Mouse (Mus musculus): ENCODE measurements at regions not wholly inside any gene's neighbourhood (a gene's known extent, or its start where the extent isn't known, plus 50 kb on each side); places are given as distances from the start of the nearest gene placed in this dataset.

DNA sequence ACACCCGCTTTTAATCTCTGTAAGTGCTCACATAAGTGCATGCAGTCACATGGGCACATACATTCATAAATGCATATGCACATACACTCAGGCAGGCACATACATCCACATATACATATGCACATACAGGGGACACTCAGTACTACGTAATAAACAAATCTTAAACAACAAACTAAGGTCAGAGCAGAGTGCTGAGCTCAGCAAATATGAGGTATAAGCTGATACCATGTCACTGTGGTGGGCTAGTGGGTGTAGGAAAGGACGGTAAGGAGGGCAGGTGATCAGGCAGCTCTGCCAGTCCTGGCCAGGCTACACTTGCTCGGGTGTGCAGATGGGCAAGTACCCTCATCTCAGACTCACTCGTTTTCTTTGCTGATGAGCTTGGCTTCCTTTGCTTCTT, 224.1 kb downstream of the Tbl1xr1 start:
- no peak for TF ChIP-seq CTCF (IDR thresholded peaks at IDR 0.05; ENCODE audit: low read depth)
- TF ChIP-seq EP300 (optimal IDR thresholded peaks at IDR 0.05): no peak
